Mouse (Mus musculus): Measurements from ENCODE around the gene Slc46a1. TPM values are rescaled to one million over a fixed set of nuclear protein-coding genes. Genes with fewer than 3 reads are reported as not detected.

The Slc46a1 gene
- polyA plus RNA-seq, 1 experiment from 2014 or later: 23.2 TPM

DNA sequence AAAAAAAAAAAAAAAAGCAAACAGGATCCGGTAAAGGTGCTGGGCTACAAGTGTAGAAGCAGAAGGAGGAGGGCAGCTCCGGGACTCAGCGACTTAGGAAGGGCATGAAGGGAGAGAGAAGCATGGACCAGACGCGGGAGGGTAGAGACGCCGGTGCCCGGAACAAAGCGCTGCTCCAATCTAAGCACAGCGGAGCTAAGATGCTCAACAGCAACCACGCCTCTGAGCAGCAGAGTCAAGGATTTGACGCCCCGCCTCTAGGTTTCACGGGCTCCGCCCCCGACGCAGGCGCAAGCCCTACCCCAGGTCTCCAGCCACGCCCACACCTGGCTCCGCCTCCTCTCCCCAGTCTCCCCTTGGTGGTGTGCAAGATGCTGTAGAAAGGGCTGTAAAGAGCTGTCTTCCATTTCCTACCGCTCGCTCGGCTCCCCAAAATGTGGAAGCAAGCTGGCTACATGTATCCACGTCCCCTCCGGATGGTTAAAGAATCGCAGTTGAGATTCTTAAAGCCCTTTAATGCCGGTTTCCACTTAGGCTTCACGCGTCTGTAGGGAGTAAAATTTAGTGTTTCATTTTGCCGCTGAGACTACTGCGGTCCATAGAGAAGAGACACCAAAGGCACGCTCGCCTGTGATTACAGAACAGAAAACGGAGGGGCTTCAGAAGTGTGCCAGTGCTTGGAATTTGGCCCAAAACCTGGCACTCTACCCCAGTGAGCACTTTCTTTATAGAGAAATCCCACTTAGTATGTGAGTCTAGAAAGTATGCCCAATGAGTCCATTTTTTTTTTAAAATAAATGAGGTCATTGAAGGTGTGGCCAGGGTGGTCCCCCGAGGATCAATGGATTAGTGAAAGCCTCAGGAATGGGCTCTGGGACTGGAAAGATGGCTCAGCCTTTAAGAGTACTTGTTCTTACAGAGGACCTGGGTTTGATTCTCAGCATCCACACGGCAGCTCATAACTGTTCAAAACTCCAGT is 32.3 kb downstream of the Slc46a1 start, which contains the start of gene Sarm1:
Gene Sarm1, minus strand, starts transcription at position 211 of the 979 bp plus-strand sequence.
- H3K4me1 ChIP-seq: peaks cover 59% of the 10 kb centered on the region
- peak within 1 kb of the TSS; percentile 80 for H3K27ac ChIP-seq (replicated peaks)
- H3K36me3 ChIP-seq: no peaks in the 10 kb centered on the region
- peaks cover 70% of the 10 kb centered on the region for H3K27me3 ChIP-seq (ENCODE audit: low read depth, poor library complexity, severe bottlenecking)
- peak; percentile 96 for DNase-seq (ENCODE audit: low spot score)
- no peaks in the 10 kb centered on the region for H3K9me3 ChIP-seq (replicated peaks)
- H3K4me3 ChIP-seq: peak within 1 kb of the TSS; percentile 73
- 4% methylated on average over 36 of the region's 36 CpGs for WGBS

DNA sequence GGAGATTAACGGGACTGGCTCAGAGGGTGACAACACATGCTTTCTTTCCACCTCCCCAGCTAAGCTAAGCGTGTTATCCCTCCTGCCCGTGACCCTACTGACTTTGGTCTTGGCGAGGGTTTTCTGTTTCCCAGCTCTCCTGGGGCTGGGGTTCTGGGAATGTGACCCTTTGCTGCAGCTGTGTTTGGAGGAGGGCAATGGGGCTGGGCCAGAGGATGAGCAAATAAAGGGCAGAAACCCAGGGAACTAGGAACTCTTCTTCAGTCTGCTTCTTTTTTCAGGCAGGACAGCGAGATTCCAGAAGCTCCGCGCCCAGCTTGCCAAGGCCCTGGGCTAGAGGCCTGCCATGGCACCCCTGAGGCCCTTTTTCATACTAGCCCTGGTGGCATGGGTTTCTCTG is 33.5 kb downstream of the Slc46a1 start, which contains the start of gene Vtn:
Gene Vtn, plus strand, starts transcription at position 88 of the 400 bp plus-strand sequence.
- Histone ChIP-seq H3K4me3 (peak within 1 kb of the TSS; percentile 73), H3K36me3 (no peaks in the 10 kb centered on the region), H3K27ac (replicated peaks) (peak within 1 kb of the TSS; percentile 80), H3K9me3 (replicated peaks) (no peaks in the 10 kb centered on the region), H3K27me3 (ENCODE audit: low read depth, poor library complexity, severe bottlenecking) (peaks cover 64% of the 10 kb centered on the region), H3K4me1 (peaks cover 59% of the 10 kb centered on the region)
- DNase-seq (ENCODE audit: low spot score): peak; percentile 58
- 38% methylated on average over 7 of the region's 7 CpGs for WGBS

GRCm38 (mm10) chr11:78499543-78499942 is 34.0 kb downstream of the Slc46a1 start:
- Histone ChIP-seq H3K9me3 (replicated peaks) (no peaks in the 10 kb centered on the region), H3K4me3 (peak overlapping the region; percentile 73), H3K27me3 (ENCODE audit: low read depth, poor library complexity, severe bottlenecking) (peaks cover 59% of the 10 kb centered on the region), H3K4me1 (peaks cover 59% of the 10 kb centered on the region), H3K36me3 (no peaks in the 10 kb centered on the region), H3K27ac (replicated peaks) (peak overlapping the region; percentile 80)
- 45% methylated on average over 16 of the region's 16 CpGs for WGBS
- no peak for DNase-seq (ENCODE audit: low spot score)

GRCm38 (mm10) chr11:78500623-78501202 is 35.2 kb downstream of the Slc46a1 start:
- Histone ChIP-seq H3K27ac (replicated peaks) (peak overlapping the region; percentile 80), H3K27me3 (ENCODE audit: low read depth, poor library complexity, severe bottlenecking) (peaks cover 47% of the 10 kb centered on the region)
- 83% methylated on average over 9 of the region's 9 CpGs for WGBS

GRCm38 (mm10) chr11:78501529-78501928 is 36.0 kb downstream of the Slc46a1 start:
- Histone ChIP-seq H3K27ac (replicated peaks) (peak overlapping the region; percentile 42; the same call in 1 of the 2 replicates), H3K4me1 (peaks cover 48% of the 10 kb centered on the region), H3K9me3 (replicated peaks) (no peaks in the 10 kb centered on the region), H3K4me3 (no peak overlapping the region), H3K36me3 (peaks cover 17% of the 10 kb centered on the region), H3K27me3 (ENCODE audit: low read depth, poor library complexity, severe bottlenecking) (peaks cover 39% of the 10 kb centered on the region)
- no peak for DNase-seq (ENCODE audit: low spot score)
- 83% methylated on average over 20 of the region's 20 CpGs for WGBS

More at GRCm38 (mm10) chr11:78500623-78501202, 35.2 kb downstream of the Slc46a1 start:
- H3K9me3 ChIP-seq (replicated peaks): no peaks in the 10 kb centered on the region
- H3K4me3 ChIP-seq: peak overlapping the region; percentile 73
- peaks cover 9% of the 10 kb centered on the region for H3K36me3 ChIP-seq
- DNase-seq (ENCODE audit: low spot score): no peak
- peaks cover 56% of the 10 kb centered on the region for H3K4me1 ChIP-seq

- H3K27me3 ChIP-seq (ENCODE audit: low read depth, poor library complexity, severe bottlenecking): peaks cover 33% of the 10 kb centered on the region
- no peak for DNase-seq (ENCODE audit: low spot score)
- WGBS: 72% methylated on average over 7 of the region's 7 CpGs
Observed at GRCm38 (mm10) chr11:78502909-78503650, 37.6 kb downstream of the Slc46a1 start, which contains the start of gene Sebox. Sebox (plus strand) TSS chr11:78503447.

DNA sequence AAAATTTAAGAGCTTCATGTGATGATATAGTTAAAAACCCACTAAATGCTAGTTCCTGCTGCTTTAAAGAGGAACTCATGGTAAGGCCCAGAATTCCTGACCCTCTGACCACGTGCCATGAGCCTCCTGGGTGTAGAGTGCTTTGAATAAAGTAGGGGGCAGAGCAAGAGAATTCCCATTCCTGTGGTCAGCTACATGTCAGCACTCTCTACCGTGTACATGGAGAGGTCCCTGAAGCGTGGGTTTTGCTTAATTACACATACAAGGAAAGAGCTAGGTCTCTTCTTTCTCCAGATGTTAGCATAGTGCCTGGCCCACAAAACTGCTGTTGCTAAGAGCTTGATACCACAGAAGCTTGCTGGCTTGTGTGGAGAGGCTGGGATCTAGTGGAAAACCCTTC is 39.9 kb downstream of the Slc46a1 start:
- Histone ChIP-seq H3K27ac (replicated peaks) (no peak overlapping the region), H3K4me3 (no peak overlapping the region), H3K4me1 (peaks cover 12% of the 10 kb centered on the region), H3K27me3 (ENCODE audit: low read depth, poor library complexity, severe bottlenecking) (peaks cover 11% of the 10 kb centered on the region), H3K9me3 (replicated peaks) (no peaks in the 10 kb centered on the region), H3K36me3 (peaks cover 54% of the 10 kb centered on the region)
- DNase-seq (ENCODE audit: low spot score): no peak
- 84% methylated on average over 3 of the region's 3 CpGs for WGBS

More at GRCm38 (mm10) chr11:78502909-78503650, 37.6 kb downstream of the Slc46a1 start, which contains the start of gene Sebox:
- Histone ChIP-seq H3K4me1 (peaks cover 35% of the 10 kb centered on the region), H3K9me3 (replicated peaks) (no peaks in the 10 kb centered on the region), H3K27ac (replicated peaks) (no peak within 1 kb of the TSS), H3K4me3 (no peak within 1 kb of the TSS), H3K36me3 (peaks cover 33% of the 10 kb centered on the region)

DNA sequence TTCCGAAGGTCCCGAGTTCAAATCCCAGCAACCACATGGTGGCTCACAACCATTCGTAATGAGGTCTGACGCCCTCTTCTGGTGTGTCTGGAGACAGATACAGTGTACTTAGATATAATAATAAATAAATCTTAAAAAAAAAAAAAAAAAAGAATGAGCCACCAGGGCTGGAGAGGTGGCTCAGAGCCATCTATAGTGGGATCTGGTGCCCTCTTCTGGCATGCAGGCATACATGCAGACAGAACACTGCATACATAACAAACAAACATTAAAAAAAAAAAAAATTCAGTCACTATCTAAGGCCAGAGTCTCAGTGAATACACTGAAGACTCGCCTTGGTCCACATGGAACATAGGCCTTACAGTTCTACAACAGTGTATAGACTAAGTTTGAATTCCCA is 43.7 kb downstream of the Slc46a1 start:
- H3K4me1 ChIP-seq: peaks cover 25% of the 10 kb centered on the region
- no peak for DNase-seq (ENCODE audit: low spot score)
- no peak overlapping the region for H3K27ac ChIP-seq (replicated peaks)
- peaks cover 60% of the 10 kb centered on the region for H3K36me3 ChIP-seq
- no peaks in the 10 kb centered on the region for H3K27me3 ChIP-seq (ENCODE audit: low read depth, poor library complexity, severe bottlenecking)
- 79% methylated on average over 5 of the region's 5 CpGs for WGBS
- no peaks in the 10 kb centered on the region for H3K9me3 ChIP-seq (replicated peaks)
- no peak overlapping the region for H3K4me3 ChIP-seq

GRCm38 (mm10) chr11:78512025-78512957 is 46.8 kb downstream of the Slc46a1 start, which contains the start of the genes Tmem199 and Poldip2:
Tmem199 (minus strand) TSS chr11:78512172.
Poldip2 (plus strand) TSS chr11:78512193.
- WGBS: under 1% methylated on average over 66 of the region's 67 CpGs
- Histone ChIP-seq H3K4me1 (peaks cover 25% of the 10 kb centered on the region), H3K27me3 (ENCODE audit: low read depth, poor library complexity, severe bottlenecking) (no peaks in the 10 kb centered on the region), H3K27ac (replicated peaks) (peak within 1 kb of the TSS; percentile 96), H3K36me3 (peaks cover 65% of the 10 kb centered on the region), H3K9me3 (replicated peaks) (no peaks in the 10 kb centered on the region), H3K4me3 (peak within 1 kb of the TSS; percentile 80)
- DNase-seq (ENCODE audit: low spot score): peak; percentile 96

GRCm38 (mm10) chr11:78513106-78513790 is 47.8 kb downstream of the Slc46a1 start:
- no peak for DNase-seq (ENCODE audit: low spot score)
- peak overlapping the region; percentile 96 for H3K27ac ChIP-seq (replicated peaks)
- peaks cover 65% of the 10 kb centered on the region for H3K36me3 ChIP-seq
- 81% methylated on average over 3 of the region's 3 CpGs for WGBS
- H3K27me3 ChIP-seq (ENCODE audit: low read depth, poor library complexity, severe bottlenecking): no peaks in the 10 kb centered on the region
- peak overlapping the region; percentile 80 for H3K4me3 ChIP-seq
- peaks cover 25% of the 10 kb centered on the region for H3K4me1 ChIP-seq
- no peaks in the 10 kb centered on the region for H3K9me3 ChIP-seq (replicated peaks)
